ENCODE assay signal across 13 mouse cellular contexts in the genomic region with DNA sequence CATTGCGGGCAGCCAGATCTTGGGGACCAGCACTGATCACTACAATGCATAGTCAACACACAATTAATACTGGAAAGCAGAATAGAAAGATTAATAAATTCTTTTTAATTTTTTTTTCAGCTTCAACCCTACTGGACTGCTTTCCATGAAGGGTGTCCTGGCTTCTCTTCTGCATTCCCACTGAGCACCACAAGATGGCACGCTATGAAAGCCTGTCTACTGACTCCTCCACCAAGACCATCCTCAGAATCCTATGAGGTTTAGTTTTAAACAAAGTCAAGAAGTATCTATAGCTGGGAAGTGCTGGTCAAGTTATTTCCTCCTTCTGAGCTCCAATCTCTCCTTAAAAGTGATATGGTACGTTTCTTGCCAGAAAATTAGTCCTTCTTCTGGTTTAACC. TPM values are rescaled to one million over a fixed set of nuclear protein-coding genes. Genes with fewer than 3 reads are reported as not detected.
DNase-seq lines count a peak whose midpoint lies in the region; ATAC-seq and TF ChIP-seq lines count a peak whose summit lies in the region.
"Not testable (repeated sequence)": the region's sequence is repeated elsewhere in the genome, so short reads cannot be mapped to it uniquely, and the experiment has no call there.
"Had no signal": no experiment of that assay in that cellular context is flagged by ENCODE, and none has a peak within 500 bp of the region (broad histone marks: within the 10 kb centered on the region; RNA-seq: fewer than 3 reads in every experiment).

No protein-coding gene starts in this region.

- TF ChIP-seq CTCF in cerebellum, adult 2 months (IDR thresholded peaks at IDR 0.05; ENCODE audit: borderline replicate concordance, insufficient read depth, low read depth, low read length): not testable (repeated sequence)
- peak; percentile 35; the same call in 1 of the 2 replicates for TF ChIP-seq CTCF in intestine, postnatal 0 days (IDR thresholded peaks at IDR 0.05; ENCODE audit: low read depth)
- peak; percentile 53 for TF ChIP-seq CTCF in layer of hippocampus, adult 2 months (conservative IDR thresholded peaks at IDR 0.05)

- H3K36me3 ChIP-seq in intestine, postnatal 0 days (ENCODE audit: control insufficient read depth, insufficient read depth): not testable (repeated sequence)

- H3K27ac ChIP-seq in cerebellum, adult 2 months (ENCODE audit: insufficient read depth, low read length); intestine, postnatal 0 days (ENCODE audit: low read depth, low read length); layer of hippocampus, adult 2 months: not testable (repeated sequence)

- H3K4me3 ChIP-seq in cerebellum, adult 2 months (replicated peaks; ENCODE audit: insufficient read depth, low read depth, low read length); intestine, postnatal 0 days (ENCODE audit: low read depth, low read length); layer of hippocampus, adult 2 months: not testable (repeated sequence)

- H3K4me1 ChIP-seq in cerebellum, adult 2 months (ENCODE audit: control insufficient read depth, insufficient read depth, low read length); intestine, postnatal 0 days (replicated peaks; ENCODE audit: control insufficient read depth, insufficient read depth, low read length): not testable (repeated sequence)

- ATAC-seq in CD4-positive, CD25-positive, alpha-beta regulatory T cell, adult 4 months: peak; percentile 37
- ATAC-seq in frontal cortex, adult (ENCODE audit: low TSS enrichment): peak; percentile 80
- ATAC-seq in intestine, postnatal 0 days: not testable (repeated sequence)
- 0 out of 2 replicates have a peak, but pooled peaks have one; percentile 47 for ATAC-seq in megakaryocyte-erythroid progenitor cell, adult 5-6 weeks (replicated peaks; ENCODE audit: low FRiP score, low TSS enrichment, poor library complexity, severe bottlenecking)

- DNase-seq in cerebellum, adult 2 months: peak; percentile 6 to 20
- peak in 1 of 2 experiments; percentile 40 for DNase-seq in layer of hippocampus, adult 2 months (ENCODE audit: low spot score in 2 of 2)
- peak; percentile 9 to 25 for DNase-seq in lung, adult 18-20 months
- DNase-seq in right cerebral cortex, postnatal 4 days: peak; percentile 5

- not testable (repeated sequence) for H3K4me2 ChIP-seq in intestine, postnatal 0 days (replicated peaks; ENCODE audit: low read depth)

- H3K27me3 ChIP-seq in cerebellum, adult 2 months (ENCODE audit: control insufficient read depth, insufficient read depth, low read length); intestine, postnatal 0 days (replicated peaks; ENCODE audit: control insufficient read depth, insufficient read depth, low read length): not testable (repeated sequence)

- not testable (repeated sequence) for H3K9ac ChIP-seq in intestine, postnatal 0 days (ENCODE audit: low read depth, low read length)

- not testable (repeated sequence) for H3K9me3 ChIP-seq in intestine, postnatal 0 days (ENCODE audit: control insufficient read depth)

- WGBS in cerebellum, adult 2 months: 1% methylated on average over 2 of the region's 3 CpGs
- 0% methylated on average over 1 of the region's 3 CpGs for WGBS in intestine, postnatal 0 days

- TF ChIP-seq POLR2A in cerebellum, adult 2 months (IDR thresholded peaks at IDR 0.05; ENCODE audit: borderline replicate concordance, insufficient read depth, low read length): not testable (repeated sequence)

RNA-seq across cellular contexts. Expression of a gene that starts 18.4 kb away (rescaled TPM):
- not detected for polyA plus RNA-seq in CD4-positive, CD25-positive, alpha-beta regulatory T cell, adult 4 months (2017; shearing (Covaris generic))
- polyA plus RNA-seq in cerebellum, adult 2 months (2012; rRNA removed): 0.16 and 0.40 TPM in 2 replicates
- 2.6 and 2.7 TPM in 2 replicates for polyA plus RNA-seq in intestine, postnatal 0 days (2015; fragmentation: Nextera tagmentation; extraction: Ambion mirVana)
- total RNA-seq in layer of hippocampus, adult 2 months (2021): 1 to 10 TPM in 1 of 2 experiments, under 1 TPM in 1; 0.47 to 1.0 TPM
- not detected in 2 replicates for total RNA-seq in megakaryocyte-erythroid progenitor cell, adult 5-6 weeks (2014; fragmentation: Nextera tagmentation)
- total RNA-seq in megakaryocyte-erythroid progenitor cell, adult 5-6 weeks (2017): not detected in 2 replicates
- polyA plus RNA-seq: embryonic facial prominence, embryonic 10.5 days; forebrain, embryonic 13.5 days; heart, embryonic 13.5 days; kidney, embryonic 14.5 days; neural tube, embryonic 12.5 days had no signal
